Mouse (Mus musculus) gastrocnemius, adult 8-10 months (tissue): ENCODE measurements at regions not wholly inside any gene's neighbourhood (a gene's known extent, or its start where the extent isn't known, plus 50 kb on each side); places are given as distances from the start of the nearest gene placed in this dataset.

Source experiments
- DNase-seq, 2 experiments: peaks; one replicate each; pipeline ENCODE4 v3.0.0; 2022; ENCODE audit warnings: low spot score in 2 of 2

- no peak for DNase-seq
Observed at GRCm38 (mm10) chr12:9261662-9262061, 231.9 kb downstream of the Ttc32 start.

GRCm38 (mm10) chr12:9266221-9266620 is 236.4 kb downstream of the Ttc32 start:
- no peak for DNase-seq

GRCm38 (mm10) chr12:9271484-9271883 is 241.7 kb downstream of the Ttc32 start:
- DNase-seq = no peak

- no peak for DNase-seq
Observed at GRCm38 (mm10) chr12:9274181-9274580, 244.4 kb downstream of the Ttc32 start.

GRCm38 (mm10) chr12:9275697-9276096 is 245.9 kb downstream of the Ttc32 start:
- no peak for DNase-seq

GRCm38 (mm10) chr12:9278735-9279134 is 248.9 kb downstream of the Ttc32 start:
- DNase-seq = no peak

GRCm38 (mm10) chr12:9279893-9280605 is 250.3 kb downstream of the Ttc32 start:
- DNase-seq = no peak

DNA sequence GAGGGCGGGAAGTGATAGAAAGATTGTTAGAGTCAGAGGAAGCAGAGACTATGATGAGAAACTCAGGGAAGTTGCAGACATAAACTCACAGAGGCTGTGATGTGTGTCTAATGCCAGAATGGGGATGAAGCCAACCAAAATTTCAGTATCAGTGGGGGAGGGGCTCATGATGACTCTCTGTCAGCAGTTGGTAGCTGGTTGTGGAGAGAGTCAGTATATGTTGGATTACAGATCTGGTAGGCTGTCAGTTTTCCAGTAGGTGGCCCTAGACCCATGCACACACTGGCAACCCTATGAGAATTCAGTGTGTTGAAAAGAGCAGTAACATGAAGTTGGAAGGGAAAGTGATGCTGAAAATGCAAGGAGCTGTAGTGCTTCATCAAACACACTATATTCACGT is 257.5 kb downstream of the Ttc32 start:
- no peak for DNase-seq

- DNase-seq = no peak
Observed at GRCm38 (mm10) chr12:9292656-9293055, 262.9 kb downstream of the Ttc32 start.

- DNase-seq = no peak
Observed at GRCm38 (mm10) chr12:9295211-9295610, 265.4 kb downstream of the Ttc32 start.

DNA sequence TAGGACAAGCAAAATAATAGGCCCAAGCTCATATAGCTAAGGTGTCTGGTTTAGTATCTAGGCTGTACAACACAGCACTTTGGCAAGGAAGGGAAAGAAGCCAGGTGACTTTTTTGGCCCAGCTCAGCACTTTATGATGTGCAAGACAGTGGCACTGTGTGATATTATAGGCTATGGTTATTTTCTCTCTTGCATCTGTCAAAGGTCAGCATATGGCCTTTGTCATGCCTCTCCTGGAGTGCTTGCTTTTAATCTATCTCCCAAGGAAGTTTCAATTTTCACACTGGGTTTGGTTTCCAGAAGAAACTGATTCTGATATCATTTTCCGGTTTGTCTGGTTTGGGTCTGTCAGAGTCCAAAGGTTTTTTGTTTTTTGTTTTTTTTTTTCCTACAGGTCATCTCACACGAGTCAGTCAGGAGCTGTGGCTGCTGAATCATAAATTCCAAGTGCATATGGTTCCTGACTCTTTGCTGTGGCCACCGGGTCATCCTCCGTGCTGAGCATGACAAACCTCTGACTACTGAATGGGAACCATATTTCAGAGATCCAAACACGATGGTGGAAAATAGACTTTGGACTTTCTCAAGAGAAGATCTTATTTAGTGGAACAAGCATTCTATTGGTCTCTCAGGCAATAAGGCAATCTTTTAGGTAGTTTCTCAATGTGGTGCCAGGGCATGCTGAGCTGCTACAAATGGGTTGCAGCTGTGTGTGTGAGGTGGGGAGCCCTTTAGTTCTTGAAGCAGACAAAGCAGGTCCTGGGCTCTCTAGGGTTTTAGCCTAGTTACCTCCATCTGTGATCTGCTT is 269.3 kb downstream of the Ttc32 start:
- no peak for DNase-seq

DNA sequence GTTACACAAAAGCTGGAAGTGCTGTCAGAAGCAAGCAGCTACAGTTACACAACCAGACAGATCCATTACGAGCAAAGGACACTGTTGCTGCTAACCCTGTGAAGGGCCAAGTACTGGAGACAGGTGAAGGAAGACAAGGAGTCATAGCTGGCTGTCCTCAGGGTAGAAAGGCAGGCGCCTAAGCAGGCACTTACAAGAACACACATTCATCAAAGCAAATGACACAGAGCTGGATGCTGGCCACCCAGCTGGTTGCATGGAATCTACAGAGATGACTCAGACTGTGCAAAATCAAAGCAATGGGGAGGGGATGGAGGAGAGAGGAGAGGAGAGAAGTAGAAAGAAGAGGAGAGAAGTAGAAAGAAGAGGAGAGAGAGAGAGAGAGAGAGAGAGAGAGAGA is 265.8 kb upstream of the Osr1 start:
- no peak for DNase-seq

DNA sequence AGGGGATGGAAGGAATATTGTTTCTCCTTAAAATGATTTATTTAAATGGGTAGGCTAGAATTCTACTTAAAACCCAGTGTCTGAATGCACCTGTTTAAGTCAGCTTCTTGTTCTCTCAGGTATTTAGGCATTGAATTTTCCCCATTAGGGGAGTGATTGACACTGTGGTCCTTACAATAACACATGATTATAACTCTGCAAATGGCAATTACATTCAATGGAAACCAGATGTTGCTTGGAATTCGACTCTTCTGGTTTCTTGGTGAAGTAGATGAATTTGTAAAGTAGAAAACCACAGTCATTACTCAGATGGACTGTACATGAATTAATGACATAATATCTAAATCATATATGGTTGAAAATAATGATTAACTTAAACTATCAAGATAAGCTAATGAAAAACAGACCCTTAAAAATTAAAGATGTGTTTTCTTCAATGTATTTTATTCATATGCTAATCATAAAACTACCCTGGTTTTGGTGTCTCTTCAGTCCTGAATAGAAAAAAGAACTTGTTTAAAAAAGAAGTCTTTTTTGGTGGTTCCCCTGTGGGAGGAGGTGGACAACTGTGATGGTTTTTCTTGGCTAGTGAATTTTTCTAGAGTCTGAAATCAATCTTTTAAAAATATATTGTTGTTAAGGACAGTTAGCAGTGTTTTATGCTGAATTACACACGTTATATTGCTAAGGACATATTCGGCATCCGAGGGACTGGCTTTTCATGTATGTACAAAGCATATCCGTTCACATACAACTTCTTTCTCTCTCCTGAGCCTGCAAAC is 231.8 kb upstream of the Osr1 start:
- no peak for DNase-seq

DNA sequence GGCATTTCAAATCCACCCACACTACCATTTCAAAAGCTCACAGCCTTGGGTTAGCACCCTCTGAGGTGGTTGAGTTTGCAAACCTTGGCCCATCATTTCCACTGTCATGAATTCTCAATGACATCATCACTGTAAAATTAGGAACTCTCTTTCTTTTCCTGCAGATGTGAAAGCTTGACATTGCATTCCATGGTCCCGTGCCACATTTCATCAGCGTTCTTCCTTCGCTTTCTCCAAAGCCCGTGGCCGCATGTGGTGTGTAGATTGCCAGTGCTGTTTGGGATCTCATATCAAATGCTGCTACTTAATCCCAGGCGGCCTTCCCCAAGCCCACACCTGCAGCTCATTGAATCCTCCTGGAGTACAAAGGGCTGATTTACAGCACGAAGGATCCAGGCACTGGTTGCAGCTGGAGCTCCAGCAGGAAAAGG is 231.1 kb upstream of the Osr1 start:
- DNase-seq = peak; percentile 9 to 15

DNA sequence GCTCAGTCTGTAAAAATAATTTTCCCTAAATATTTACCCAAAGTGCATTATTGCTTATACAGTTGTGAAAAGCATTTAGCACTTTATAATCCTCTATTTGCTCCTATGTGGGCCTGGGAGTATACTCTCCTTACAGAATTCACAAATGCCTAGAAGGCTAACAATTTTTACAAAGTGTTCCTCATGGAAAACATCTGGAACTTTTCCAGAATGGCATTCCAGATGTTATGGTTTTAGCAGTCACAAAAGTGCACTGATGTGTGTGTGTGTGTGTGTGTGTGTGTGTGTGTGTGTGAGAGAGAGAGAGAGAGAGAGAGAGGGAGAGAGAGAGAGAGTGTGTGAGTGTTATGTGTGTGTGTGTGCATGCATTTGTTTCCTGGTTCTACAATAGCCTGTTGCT is 229.1 kb upstream of the Osr1 start:
- no peak for DNase-seq

DNA sequence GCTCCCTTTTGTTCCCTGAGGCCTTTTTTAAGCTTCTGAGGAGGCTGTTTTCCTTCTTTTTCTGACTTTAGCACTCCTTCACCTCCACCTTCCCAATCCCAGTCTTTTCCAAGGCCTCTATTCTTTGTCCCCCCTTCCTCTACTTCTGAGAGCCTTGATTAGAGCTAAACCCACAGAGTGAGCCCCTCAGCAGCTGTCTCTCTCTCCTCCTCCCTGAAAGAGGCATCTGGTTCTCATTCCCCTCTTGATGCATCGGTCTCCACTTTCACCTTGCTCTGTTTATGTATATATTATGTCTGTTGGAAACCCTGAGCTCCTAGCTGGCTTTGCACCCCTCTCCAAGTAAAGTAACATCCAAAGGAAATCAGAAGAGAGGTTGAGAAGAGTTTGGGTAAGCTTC is 224.6 kb upstream of the Osr1 start:
- DNase-seq = no peak

GRCm38 (mm10) chr12:9355512-9355911 is 214.4 kb upstream of the Osr1 start:
- no peak for DNase-seq

DNA sequence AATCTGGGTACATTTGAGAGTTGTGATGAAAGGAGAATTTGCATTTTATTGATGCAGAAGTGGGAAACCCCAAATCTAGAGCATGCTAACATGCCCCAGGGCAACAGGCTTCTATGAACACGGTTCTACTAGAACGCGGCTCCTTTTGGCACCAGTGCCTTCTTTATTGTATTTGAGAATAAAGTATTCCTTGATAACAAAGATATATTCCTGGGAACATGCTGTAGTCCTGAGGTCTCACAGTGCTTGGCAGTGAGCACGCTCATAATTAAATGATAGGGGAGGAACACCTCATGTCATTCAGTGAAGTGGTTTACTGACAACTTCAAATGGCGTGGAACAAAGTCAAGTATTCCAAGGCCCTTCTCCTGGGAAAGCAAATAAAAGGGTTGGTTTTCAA is 212.1 kb upstream of the Osr1 start:
- no peak for DNase-seq

DNA sequence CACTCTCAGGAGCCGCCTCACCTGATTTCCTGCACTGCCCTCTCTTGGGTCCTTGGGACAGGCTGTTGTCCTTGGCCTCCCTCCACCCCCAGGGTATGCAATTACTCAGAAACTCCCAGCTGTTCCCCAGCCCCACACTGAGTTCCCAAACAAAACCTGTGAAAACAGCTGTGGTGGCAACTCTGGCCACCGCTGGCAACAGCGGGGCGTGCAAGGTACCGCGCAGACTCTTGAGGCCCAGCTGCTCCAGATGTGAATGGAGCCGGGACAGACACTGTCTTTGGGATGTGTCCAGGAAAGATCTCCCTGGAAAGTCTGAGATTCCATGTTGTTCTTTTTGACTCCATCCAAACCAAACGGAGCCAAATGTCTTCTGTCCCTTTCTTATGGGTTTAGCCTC is 211.0 kb upstream of the Osr1 start:
- no peak for DNase-seq

DNA sequence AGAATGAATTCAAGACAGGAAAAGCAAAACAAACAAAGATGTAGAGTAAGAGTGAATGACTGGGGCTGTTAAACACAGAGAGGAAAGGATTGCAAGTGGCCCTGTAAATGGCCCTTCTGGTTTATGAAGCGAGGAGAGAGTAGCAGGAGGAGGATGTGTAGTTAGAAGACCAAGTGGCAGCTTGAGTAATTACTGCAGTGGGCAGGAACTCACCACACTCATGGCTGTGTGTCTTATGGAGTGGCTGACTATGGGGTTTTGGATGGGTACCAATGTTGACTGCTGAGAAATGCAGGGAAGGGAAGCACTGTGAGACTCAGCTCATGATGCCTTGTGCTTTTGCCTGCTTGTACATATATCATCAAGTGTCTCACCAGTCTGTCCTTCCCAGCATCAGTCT is 204.0 kb upstream of the Osr1 start:
- DNase-seq = no peak

DNA sequence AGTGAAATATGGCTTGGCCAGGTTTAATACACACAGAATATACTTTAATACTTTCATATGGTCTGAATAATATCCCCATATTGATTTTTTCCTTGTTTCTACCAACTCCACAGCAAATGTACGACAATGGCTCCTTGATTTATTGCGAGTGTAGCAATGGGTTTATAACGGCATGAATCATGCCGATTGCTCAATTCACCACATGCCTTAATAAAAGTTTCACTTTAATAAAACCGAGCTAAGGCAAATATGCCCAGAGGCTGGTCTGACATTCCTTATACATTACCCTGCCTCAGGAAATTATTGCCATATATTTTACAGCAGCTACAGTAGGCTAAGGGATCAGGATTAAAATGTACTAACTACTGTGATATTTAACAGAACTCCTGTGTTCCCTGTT is 201.2 kb upstream of the Osr1 start:
- no peak for DNase-seq

- DNase-seq = no peak
Observed at GRCm38 (mm10) chr12:9401956-9402355, 168.0 kb upstream of the Osr1 start.
